Mouse (Mus musculus): ENCODE measurements around the gene Ano6.

DNA sequence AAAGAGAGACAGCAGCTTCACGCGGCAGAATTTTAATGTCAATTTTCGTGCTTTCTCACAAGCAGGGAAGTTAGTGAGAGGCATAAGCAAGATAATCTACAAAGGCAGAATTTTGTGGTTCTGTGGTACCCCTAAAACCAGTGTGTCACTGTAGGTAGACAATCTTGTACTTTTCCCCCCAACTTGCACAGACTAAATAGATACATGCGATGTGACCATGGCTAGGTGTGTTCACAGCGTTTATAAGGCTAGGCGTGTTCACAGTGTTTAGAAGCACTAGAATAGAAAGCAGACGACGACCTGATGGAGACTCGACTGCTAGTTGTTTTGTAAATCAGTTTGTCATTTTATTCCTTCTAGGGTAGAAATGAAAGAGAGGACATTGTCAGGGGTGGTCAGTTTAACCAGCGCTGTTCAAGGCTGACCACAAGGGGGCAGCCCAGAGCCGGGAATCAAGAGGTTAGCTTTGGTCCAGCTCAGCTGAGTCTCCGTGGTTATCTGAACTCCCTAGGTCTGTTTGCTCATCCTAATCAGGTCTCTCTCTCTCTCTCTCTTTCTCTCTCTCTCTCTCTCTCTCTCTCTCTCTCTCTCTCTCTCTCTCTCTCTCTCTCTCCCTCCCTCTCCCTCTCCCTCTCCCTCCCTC is 27.9 kb upstream of the Ano6 start:
- peak; percentile 63 for TF ChIP-seq CTCF (IDR thresholded peaks at IDR 0.05; ENCODE audit: low read depth, low read length)
- no peak for TF ChIP-seq POLR2AphosphoS5 (IDR thresholded peaks at IDR 0.05; ENCODE audit: insufficient replicate concordance, low read depth, low read length)
- no peak for TF ChIP-seq TAL1 (conservative IDR thresholded peaks at IDR 0.05; ENCODE audit: low read depth, low read length)
- no peak for TF ChIP-seq GATA1 (IDR thresholded peaks at IDR 0.05; ENCODE audit: borderline replicate concordance, low read length)
- no peak for TF ChIP-seq GATA2 (IDR thresholded peaks at IDR 0.05; ENCODE audit: borderline replicate concordance, low read depth, low read length)
